Mouse (Mus musculus) frontal cortex, postnatal 14 days (tissue): ENCODE data around the gene Gga2.

Experiments
- DNase-seq, 2 experiments: peaks; one replicate each; pipeline ENCODE4 v3.0.0; 2022; ENCODE audit warnings: low spot score in 2 of 2

Gga2 gene

GRCm38 (mm10) chr7:121936861-121937630 is 84.0 kb downstream of the Gga2 start:
- DNase-seq: no peak
